Mouse (Mus musculus) liver, embryonic 15.5 days (tissue): Measurements from ENCODE around the gene Pnma3. TPM values are rescaled to one million over a fixed set of nuclear protein-coding genes. Genes with fewer than 3 reads are reported as not detected.
"Not testable (repeated sequence)": the region's sequence is repeated elsewhere in the genome, so short reads cannot be mapped to it uniquely, and the experiment has no call there.

Experiments
- ATAC-seq: fragments of 200-750 bp; cut with Nextera tagmentation; 2 replicates; pipeline ENCODE4 v1.8.0; 2017; ENCODE audit warnings: moderate number of reproducible peaks, mild to moderate bottlenecking, moderate library complexity; ENCODE audit not compliant: insufficient read depth
- H3K27ac ChIP-seq: fragments of 300-500 bp; sonication (generic); replicated peaks from 2 replicates; pipeline ENCODE4 v1.5.1; 2015; ENCODE audit warnings: mild to moderate bottlenecking, inconsistent platforms
- H3K27me3 ChIP-seq: fragments of 300-500 bp; sonication (generic); 2 replicates; pipeline ENCODE4 v1.6.1; 2015; ENCODE audit warnings: mild to moderate bottlenecking, inconsistent platforms
- H3K36me3 ChIP-seq: fragments of 300-500 bp; sonication (generic); replicated peaks from 2 replicates; pipeline ENCODE4 v1.6.1; 2015; ENCODE audit warnings: moderate library complexity, mild to moderate bottlenecking, inconsistent platforms
- H3K4me1 ChIP-seq: fragments of 300-500 bp; sonication (generic); replicated peaks from 2 replicates; pipeline ENCODE4 v1.6.1; 2015; ENCODE audit warnings: inconsistent platforms
- H3K4me2 ChIP-seq: fragments of 300-500 bp; sonication (generic); 2 replicates; pipeline ENCODE4 v1.6.1; 2015; ENCODE audit warnings: moderate library complexity, mild to moderate bottlenecking, inconsistent platforms
- H3K4me3 ChIP-seq: fragments of 300-500 bp; sonication (generic); replicated peaks from 2 replicates; pipeline ENCODE4 v1.5.1; 2015; ENCODE audit warnings: mild to moderate bottlenecking, inconsistent platforms
- H3K9ac ChIP-seq: fragments of 300-500 bp; sonication (generic); 2 replicates; pipeline ENCODE4 v1.6.1; 2015; ENCODE audit warnings: moderate library complexity, mild to moderate bottlenecking, inconsistent platforms
- H3K9me3 ChIP-seq: fragments of 300-500 bp; sonication (generic); replicated peaks from 2 replicates; pipeline ENCODE4 v1.6.1; 2016; ENCODE audit warnings: inconsistent platforms
- WGBS: fragments of 180-500 bp; shearing (Covaris S2); methylation state at CpG from one replicate; pipeline ENCODE4 v1.1.7; 2015; ENCODE audit warnings: mixed read lengths; ENCODE audit not compliant: insufficient replicate concordance; 5-methylcytosine and 5-hydroxymethylcytosine counted together
- polyA plus RNA-seq: library from polyadenylated mRNA; unstranded; fragments of >200 nt; fragmentation: Nextera tagmentation; extraction: Ambion mirVana; gene quantifications from 2 replicates; pipeline ENCODE4 v1.2.1, GENCODE M21; 2015

Gene Pnma3
- polyA plus RNA-seq, 1 experiment from 2014 or later, result not detected

DNA sequence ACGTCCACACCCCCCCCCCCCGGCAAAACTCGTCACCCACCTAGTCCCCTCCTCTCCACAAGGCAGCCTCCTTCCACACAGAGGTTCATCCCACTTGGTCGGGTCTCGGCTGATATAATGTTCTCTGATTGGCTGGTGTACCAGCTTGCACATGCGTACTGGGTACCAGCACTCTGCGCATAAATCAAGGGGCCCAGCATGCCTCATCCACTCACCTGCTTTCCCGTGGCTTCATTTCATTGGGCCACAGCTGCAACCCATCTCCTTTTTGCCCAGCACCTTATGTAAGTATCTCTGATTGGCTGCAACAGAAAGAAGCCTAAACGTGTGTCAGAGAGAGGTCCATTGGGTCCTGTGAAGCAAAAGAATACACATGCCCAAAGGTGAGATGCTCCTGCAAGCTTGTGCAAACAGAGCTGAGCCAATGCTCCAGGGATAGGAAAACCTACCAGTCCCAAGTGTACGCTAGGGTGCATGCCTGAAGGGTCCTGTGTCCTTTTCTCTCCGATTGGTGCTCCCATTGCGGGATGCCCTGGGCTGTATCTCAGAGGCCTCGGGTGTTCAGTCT is 32.4 kb downstream of the Pnma3 start, which contains the start of gene Xlr3a:
Gene Xlr3a (minus strand): TSS at position 155 of the 568 bp plus-strand sequence.
- not testable (repeated sequence) for H3K9me3 ChIP-seq, H3K4me3 ChIP-seq, H3K27ac ChIP-seq, H3K4me2 ChIP-seq, H3K36me3 ChIP-seq, H3K9ac ChIP-seq, ATAC-seq, H3K4me1 ChIP-seq, H3K27me3 ChIP-seq
- WGBS, result 60% methylated on average over 13 of the region's 13 CpGs

DNA sequence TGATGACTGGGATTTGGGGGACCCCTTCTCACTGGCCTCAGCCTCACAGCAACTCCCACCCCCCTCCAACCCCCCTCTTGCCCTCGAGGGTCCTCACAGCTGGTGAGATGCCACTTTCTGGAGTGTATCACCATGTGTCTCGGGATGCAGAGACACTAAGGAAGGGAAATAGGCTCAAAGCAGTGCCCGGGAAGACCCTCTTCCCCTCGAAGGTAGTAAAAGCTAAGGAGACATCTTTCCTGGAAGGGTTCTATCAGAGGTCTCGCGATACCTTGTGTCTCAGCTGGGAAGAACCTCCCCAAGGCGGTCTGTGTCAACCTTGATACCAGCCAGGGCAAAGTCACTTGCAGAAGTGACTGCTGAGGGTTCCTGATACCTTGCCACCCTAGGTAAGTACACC is 52.2 kb downstream of the Pnma3 start, which contains the start of gene Gm14685:
Gene Gm14685 (plus strand): TSS at position 301 of the 400 bp plus-strand sequence.
- H3K4me2 ChIP-seq, H3K27ac ChIP-seq: not testable (repeated sequence)
- WGBS, result no CpG with 5 or more reads among the region's 7 CpGs

More for the DNA sequence above, 52.2 kb downstream of the Pnma3 start, which contains the start of gene Gm14685:
- not testable (repeated sequence) for H3K36me3 ChIP-seq, ATAC-seq, H3K4me1 ChIP-seq, H3K4me3 ChIP-seq, H3K9me3 ChIP-seq, H3K9ac ChIP-seq, H3K27me3 ChIP-seq

Other genes with a start within 250 kb of the Pnma3 start
- not detected in 2 replicates for gene Gabrq, start 239.6 kb upstream of the Pnma3 start, polyA plus RNA-seq
- 21.0 and 25.5 TPM in 2 replicates for gene Cetn2, start 146.4 kb upstream of the Pnma3 start, polyA plus RNA-seq
- 26.1 and 26.7 TPM in 2 replicates for gene Nsdhl, start 146.2 kb upstream of the Pnma3 start, polyA plus RNA-seq
- 1.2 TPM in 2 replicates for gene Zfp185, start 77.4 kb upstream of the Pnma3 start, polyA plus RNA-seq
- 0.06 TPM in 1 of 2 replicates, not detected in the other for gene Pnma5, start 27.7 kb upstream of the Pnma3 start, polyA plus RNA-seq
- gene Xlr4a, start 17.7 kb downstream of the Pnma3 start, polyA plus RNA-seq, result 0.68 and 1.4 TPM in 2 replicates
- gene Xlr3a, start 32.3 kb downstream of the Pnma3 start, polyA plus RNA-seq, result 2.4 and 3.2 TPM in 2 replicates
- 0.12 and 0.17 TPM in 2 replicates for gene Gm14685, start 52.3 kb downstream of the Pnma3 start, polyA plus RNA-seq
- not detected in 2 replicates for gene Xlr5b, start 84.0 kb downstream of the Pnma3 start, polyA plus RNA-seq
- gene DXBay18, start 84.7 kb downstream of the Pnma3 start, polyA plus RNA-seq, result 0.12 and 0.28 TPM in 2 replicates
- not detected in 2 replicates for gene Spin2d, start 112.2 kb downstream of the Pnma3 start, polyA plus RNA-seq
- gene Xlr3b, start 127.4 kb downstream of the Pnma3 start, polyA plus RNA-seq, result 2.1 and 2.2 TPM in 2 replicates
- 1.4 and 1.7 TPM in 2 replicates for gene Xlr4b, start 149.5 kb downstream of the Pnma3 start, polyA plus RNA-seq
- gene F8a, start 163.5 kb downstream of the Pnma3 start, polyA plus RNA-seq, result 3.2 and 3.5 TPM in 2 replicates
- gene Xlr4c, start 178.3 kb downstream of the Pnma3 start, polyA plus RNA-seq, result 0.26 and 0.71 TPM in 2 replicates
- gene Xlr3c, start 200.6 kb downstream of the Pnma3 start, polyA plus RNA-seq, result 0.08 TPM in 1 of 2 replicates, not detected in the other
- not detected in 2 replicates for gene Xlr5a, start 228.2 kb downstream of the Pnma3 start, polyA plus RNA-seq
- not detected in 2 replicates for gene Xlr5c, start 228.2 kb downstream of the Pnma3 start, polyA plus RNA-seq